Mouse (Mus musculus) spleen, postnatal 14 days (tissue): ENCODE data around the gene Cdr2l.
A peak's percentile ranks its signal among the peaks of the same experiment; 100 is the strongest.
"Not testable (repeated sequence)": the region's sequence is repeated elsewhere in the genome, so short reads cannot be mapped to it uniquely, and the experiment has no call there.

Experiments
- DNase-seq, 2 experiments: peaks; one replicate each; pipeline ENCODE4 v3.0.0; 2021 to 2022; ENCODE audit warnings: low spot score in 2 of 2

Gene Cdr2l

GRCm38 (mm10) chr11:115371354-115371753 lies 10.4 kb upstream of the Cdr2l start:
- DNase-seq, result no peak

DNA sequence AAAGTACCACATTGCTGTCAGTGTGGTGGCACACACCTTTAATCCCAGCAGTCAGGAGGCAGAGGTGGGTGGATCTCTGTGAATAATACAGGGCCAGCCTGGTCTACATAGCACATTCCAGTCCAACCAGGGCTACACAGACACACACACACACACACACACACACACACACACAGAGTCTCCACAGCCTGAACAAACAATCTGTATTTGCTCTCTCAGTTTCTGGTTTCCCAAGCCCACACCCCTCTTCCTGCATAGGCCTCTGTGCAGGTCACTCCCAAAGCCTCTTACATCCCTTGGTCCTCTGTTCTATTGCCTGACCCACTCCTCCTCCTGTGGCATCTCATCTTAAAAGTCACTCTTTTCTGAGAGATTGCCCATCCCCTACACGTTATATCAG lies 9.7 kb upstream of the Cdr2l start:
- no peak for DNase-seq

- no peak for DNase-seq
Measured at GRCm38 (mm10) chr11:115372737-115373136, 9.0 kb upstream of the Cdr2l start.

- no peak for DNase-seq
Measured at GRCm38 (mm10) chr11:115373805-115374694, 7.7 kb upstream of the Cdr2l start.

GRCm38 (mm10) chr11:115374695-115375425 lies 6.9 kb upstream of the Cdr2l start:
- no peak for DNase-seq

- DNase-seq, result no peak
Measured at GRCm38 (mm10) chr11:115376722-115377121, 5.0 kb upstream of the Cdr2l start.

GRCm38 (mm10) chr11:115377254-115377653 lies 4.5 kb upstream of the Cdr2l start:
- no peak for DNase-seq

DNA sequence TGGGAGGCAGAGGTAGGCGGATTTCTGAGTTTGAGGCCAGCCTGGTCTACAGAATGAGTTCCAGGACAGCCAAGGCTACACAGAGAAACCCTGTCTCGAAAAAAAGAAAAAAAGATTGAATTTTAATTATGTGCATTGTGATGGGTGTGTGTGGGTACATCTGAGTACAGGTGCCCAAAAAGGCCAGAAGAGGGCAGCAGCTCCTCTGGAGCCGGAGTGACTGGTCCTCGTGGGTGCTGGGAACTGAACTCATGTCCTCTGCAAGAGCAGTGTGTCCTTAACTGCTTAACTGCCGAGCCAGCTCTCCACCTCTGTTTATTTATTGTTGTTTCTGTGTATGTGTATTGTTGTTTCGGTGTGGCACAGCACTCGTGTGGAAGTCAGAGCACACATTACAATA lies 3.9 kb upstream of the Cdr2l start:
- no peak for DNase-seq

GRCm38 (mm10) chr11:115381276-115381675 lies 440 bp upstream of the Cdr2l start:
- no peak for DNase-seq

GRCm38 (mm10) chr11:115382891-115383290 lies 1.2 kb downstream of the Cdr2l start:
- no peak for DNase-seq

DNA sequence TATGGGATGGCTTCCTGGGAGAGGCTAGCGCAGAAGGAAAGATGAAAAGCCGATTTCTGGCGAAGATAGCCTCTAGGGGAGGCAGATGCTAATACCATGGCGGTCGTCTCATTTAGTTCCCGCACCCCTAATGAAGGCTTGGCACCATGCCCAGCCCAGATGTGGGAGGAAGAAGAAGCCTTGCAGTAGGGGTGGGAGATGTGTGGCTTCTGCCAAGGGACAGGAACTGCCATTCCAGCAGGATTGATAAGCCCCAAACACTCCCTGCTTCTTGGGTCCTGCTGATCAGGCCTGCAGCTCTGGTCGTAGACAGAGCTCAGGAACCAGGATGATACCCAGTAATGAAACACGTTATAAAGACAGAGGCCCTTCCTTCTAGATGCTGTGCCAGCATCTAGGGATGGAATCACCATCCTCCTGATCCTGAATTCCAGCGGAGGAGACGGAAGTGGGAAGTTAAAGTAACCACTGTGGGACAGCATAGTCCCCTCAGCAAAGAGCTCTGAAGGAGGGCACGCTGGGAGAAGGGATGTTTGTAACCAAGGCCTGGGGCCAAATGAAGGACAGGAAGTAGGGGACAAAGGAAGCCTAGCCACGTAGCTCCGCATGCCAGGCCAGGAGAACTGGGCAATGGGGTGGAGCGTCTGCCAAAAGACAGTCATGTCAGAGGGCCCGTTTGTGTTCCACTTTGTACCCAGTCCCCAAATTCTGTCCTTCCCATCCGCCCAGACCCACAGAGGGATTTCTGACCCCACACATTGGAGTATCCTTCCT lies 2.2 kb downstream of the Cdr2l start:
- DNase-seq, result no peak

- no peak for DNase-seq
Measured at GRCm38 (mm10) chr11:115384587-115384986, 2.9 kb downstream of the Cdr2l start.

DNA sequence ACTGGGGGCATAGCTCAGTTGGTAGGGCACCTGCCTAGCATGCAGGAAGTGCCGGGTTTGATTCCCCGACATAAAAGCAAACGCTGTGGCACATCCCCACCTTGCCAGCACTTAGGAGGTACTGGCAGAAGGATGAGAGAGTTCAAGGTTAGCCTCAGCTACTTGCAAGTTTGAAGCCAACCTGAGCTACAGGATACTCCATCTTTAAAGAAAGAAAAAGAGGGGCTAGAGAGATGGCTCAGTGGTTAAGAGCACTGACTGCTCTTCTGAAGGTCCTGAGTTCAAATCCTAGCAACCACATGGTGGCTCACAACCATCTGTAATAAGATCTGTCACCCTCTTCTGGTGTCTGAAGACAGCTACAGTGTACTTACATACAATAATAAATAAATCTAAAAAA lies 5.1 kb downstream of the Cdr2l start:
- not testable (repeated sequence) for DNase-seq

- DNase-seq, result no peak
Measured at GRCm38 (mm10) chr11:115391358-115391757, 9.6 kb downstream of the Cdr2l start.

- no peak for DNase-seq
Measured at GRCm38 (mm10) chr11:115393721-115394325, 12.1 kb downstream of the Cdr2l start.

- DNase-seq, result no peak
Measured at GRCm38 (mm10) chr11:115398085-115398484, 16.4 kb downstream of the Cdr2l start.

- no peak for DNase-seq
Measured at GRCm38 (mm10) chr11:115400126-115400525, 18.4 kb downstream of the Cdr2l start.

DNA sequence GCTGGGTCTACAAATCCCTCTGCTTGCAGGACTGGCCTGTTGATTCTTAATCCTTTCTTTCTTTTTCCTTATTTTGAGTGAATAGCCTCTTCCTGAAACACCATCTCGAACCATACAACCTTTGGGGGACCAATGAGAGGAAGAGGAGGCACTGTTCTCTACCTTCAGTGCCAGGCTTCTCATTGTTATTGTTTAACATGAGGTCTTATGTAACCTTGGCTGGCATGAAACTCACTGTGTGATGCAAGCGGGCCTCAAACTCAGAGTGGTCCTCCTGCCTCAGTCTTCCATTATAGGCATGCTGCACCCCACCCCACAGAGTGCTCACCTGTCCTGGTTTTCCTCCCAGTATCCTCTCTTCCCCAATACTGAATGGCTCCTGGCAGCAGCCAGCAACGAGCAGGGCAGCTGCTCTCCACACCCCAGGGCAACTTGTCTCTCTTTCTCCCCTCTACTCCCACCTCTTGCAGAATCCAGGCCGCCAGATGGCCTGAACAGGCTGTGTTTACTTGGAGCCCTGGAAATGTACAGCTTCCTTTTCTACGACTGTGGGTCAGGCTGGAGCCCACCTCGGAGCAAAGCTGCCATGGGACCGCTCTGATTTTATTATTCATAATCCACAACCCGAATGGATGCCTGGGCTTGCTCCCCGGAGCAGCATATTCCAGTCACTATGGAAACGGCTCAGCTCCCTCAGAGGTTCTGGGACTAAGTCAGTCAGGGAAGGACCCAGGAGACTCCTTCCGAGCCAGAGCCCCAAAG lies 19.1 kb downstream of the Cdr2l start:
- no peak for DNase-seq

- DNase-seq, result peak; percentile 63 to 78
Measured at GRCm38 (mm10) chr11:115403338-115404124, 21.8 kb downstream of the Cdr2l start, which contains the start of gene Mrpl58. Gene Mrpl58, plus strand, starts transcription at chr11:115403752.

DNA sequence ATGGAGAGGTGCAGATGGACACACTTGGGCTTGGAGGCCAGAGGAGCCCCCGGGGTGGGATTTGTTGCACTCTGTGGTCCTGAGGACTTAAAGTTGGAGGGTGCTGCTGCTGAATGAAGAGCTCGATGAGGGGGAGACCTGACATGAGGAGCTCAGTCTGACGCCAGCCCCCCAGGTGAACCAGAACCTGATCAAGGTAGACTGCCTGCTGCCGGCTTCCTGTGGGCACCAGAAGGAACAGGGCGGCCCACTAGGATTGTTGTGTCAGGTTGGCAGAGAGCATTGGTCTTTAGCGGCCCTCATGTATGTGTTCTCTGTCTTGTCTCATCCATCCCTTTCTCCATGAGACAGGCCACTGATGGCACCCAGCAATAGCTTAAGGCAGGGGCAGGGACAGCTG lies 24.0 kb downstream of the Cdr2l start:
- no peak for DNase-seq
